Mouse (Mus musculus): Measurements from ENCODE around the gene Hic2. TPM values are rescaled to one million over a fixed set of nuclear protein-coding genes. Genes with fewer than 3 reads are reported as not detected.

Gene Hic2
- polyA plus RNA-seq, 1 experiment from 2014 or later, result 5.2 TPM

GRCm38 (mm10) chr16:17275721-17276120 is 42.3 kb downstream of the Hic2 start, which contains the start of gene Tmem191c:
Gene Tmem191c (plus strand): TSS chr16:17276077.
- Histone ChIP-seq H3K9ac (replicated peaks; ENCODE audit: low read depth, low read length) (peak within 1 kb of the TSS; percentile 42; the same call in 1 of the 2 replicates), H3K4me1 (ENCODE audit: control insufficient read depth, insufficient read depth, low read length) (peaks cover 10% of the 10 kb centered on the region; the same call in 1 of the 2 replicates), H3K4me3 (ENCODE audit: low read depth, low read length) (peak within 1 kb of the TSS; percentile 58), H3K27ac (ENCODE audit: low read length) (0 out of 2 replicates have a peak within 1 kb of the TSS, but pooled peaks have one; percentile 67), H3K27me3 (ENCODE audit: control insufficient read depth, insufficient read depth, low read length) (0 out of 2 replicates have a peak, but pooled peaks cover 8% of the 10 kb centered on the region), H3K36me3 (ENCODE audit: control insufficient read depth, insufficient read depth, low read length) (peaks cover 5% of the 10 kb centered on the region; the same call in 1 of the 2 replicates), H3K9me3 (ENCODE audit: control insufficient read depth, low read depth, low read length) (peaks cover 4% of the 10 kb centered on the region; the same call in 1 of the 2 replicates), H3K4me2 (replicated peaks; ENCODE audit: low read depth, low read length) (peak within 1 kb of the TSS; percentile 95)
- no peak for ATAC-seq (ENCODE audit: insufficient number of reproducible peaks, insufficient read depth, low FRiP score, low read depth)
- WGBS, result 57% methylated on average over 7 of the region's 7 CpGs

- Histone ChIP-seq H3K9ac (replicated peaks; ENCODE audit: low read depth, low read length) (peak overlapping the region; percentile 42; the same call in 1 of the 2 replicates), H3K27me3 (ENCODE audit: control insufficient read depth, insufficient read depth, low read length) (0 out of 2 replicates have a peak, but pooled peaks cover 8% of the 10 kb centered on the region), H3K36me3 (ENCODE audit: control insufficient read depth, insufficient read depth, low read length) (peaks cover 5% of the 10 kb centered on the region; the same call in 1 of the 2 replicates), H3K4me1 (ENCODE audit: control insufficient read depth, insufficient read depth, low read length) (peaks cover 10% of the 10 kb centered on the region; the same call in 1 of the 2 replicates), H3K4me2 (replicated peaks; ENCODE audit: low read depth, low read length) (peak overlapping the region; percentile 95), H3K4me3 (ENCODE audit: low read depth, low read length) (peak overlapping the region; percentile 58), H3K9me3 (ENCODE audit: control insufficient read depth, low read depth, low read length) (no peaks in the 10 kb centered on the region), H3K27ac (ENCODE audit: low read length) (0 out of 2 replicates have a peak overlapping the region, but pooled peaks have one; percentile 67)
- under 1% methylated on average over 62 of the region's 62 CpGs for WGBS
- ATAC-seq (ENCODE audit: insufficient number of reproducible peaks, insufficient read depth, low FRiP score, low read depth), result peak; percentile 88
Observed at GRCm38 (mm10) chr16:17276164-17277151, 43.1 kb downstream of the Hic2 start.

GRCm38 (mm10) chr16:17277342-17278211 is 44.2 kb downstream of the Hic2 start:
- WGBS, result 5% methylated on average over 60 of the region's 61 CpGs
- H3K4me1 ChIP-seq (ENCODE audit: control insufficient read depth, insufficient read depth, low read length), result peaks cover 10% of the 10 kb centered on the region; the same call in 1 of the 2 replicates
- 0 out of 2 replicates have a peak, but pooled peaks cover 8% of the 10 kb centered on the region for H3K27me3 ChIP-seq (ENCODE audit: control insufficient read depth, insufficient read depth, low read length)
- peak overlapping the region; percentile 58 for H3K4me3 ChIP-seq (ENCODE audit: low read depth, low read length)
- H3K9me3 ChIP-seq (ENCODE audit: control insufficient read depth, low read depth, low read length), result no peaks in the 10 kb centered on the region
- H3K36me3 ChIP-seq (ENCODE audit: control insufficient read depth, insufficient read depth, low read length), result peaks cover 10% of the 10 kb centered on the region
- peak overlapping the region; percentile 95 for H3K4me2 ChIP-seq (replicated peaks; ENCODE audit: low read depth, low read length)
- H3K9ac ChIP-seq (replicated peaks; ENCODE audit: low read depth, low read length), result no peak overlapping the region
- H3K27ac ChIP-seq (ENCODE audit: low read length), result no peak overlapping the region
- ATAC-seq (ENCODE audit: insufficient number of reproducible peaks, insufficient read depth, low FRiP score, low read depth), result no peak; the same call in 1 of the 2 replicates

GRCm38 (mm10) chr16:17280471-17280870 is 47.1 kb downstream of the Hic2 start:
- Histone ChIP-seq H3K9me3 (ENCODE audit: control insufficient read depth, low read depth, low read length) (no peaks in the 10 kb centered on the region), H3K9ac (replicated peaks; ENCODE audit: low read depth, low read length) (no peak overlapping the region), H3K27ac (ENCODE audit: low read length) (no peak overlapping the region), H3K36me3 (ENCODE audit: control insufficient read depth, insufficient read depth, low read length) (peaks cover 18% of the 10 kb centered on the region), H3K27me3 (ENCODE audit: control insufficient read depth, insufficient read depth, low read length) (0 out of 2 replicates have a peak, but pooled peaks cover 8% of the 10 kb centered on the region), H3K4me3 (ENCODE audit: low read depth, low read length) (no peak overlapping the region), H3K4me1 (ENCODE audit: control insufficient read depth, insufficient read depth, low read length) (peaks cover 10% of the 10 kb centered on the region; the same call in 1 of the 2 replicates), H3K4me2 (replicated peaks; ENCODE audit: low read depth, low read length) (no peak overlapping the region)
- WGBS, result 89% methylated on average over 11 of the region's 11 CpGs
- ATAC-seq (ENCODE audit: insufficient number of reproducible peaks, insufficient read depth, low FRiP score, low read depth), result no peak

GRCm38 (mm10) chr16:17283151-17283550 is 49.8 kb downstream of the Hic2 start:
- Histone ChIP-seq H3K4me2 (replicated peaks; ENCODE audit: low read depth, low read length) (no peak overlapping the region), H3K9ac (replicated peaks; ENCODE audit: low read depth, low read length) (no peak overlapping the region), H3K36me3 (ENCODE audit: control insufficient read depth, insufficient read depth, low read length) (peaks cover 23% of the 10 kb centered on the region), H3K4me3 (ENCODE audit: low read depth, low read length) (no peak overlapping the region), H3K4me1 (ENCODE audit: control insufficient read depth, insufficient read depth, low read length) (no peaks in the 10 kb centered on the region; the same call in 1 of the 2 replicates), H3K9me3 (ENCODE audit: control insufficient read depth, low read depth, low read length) (no peaks in the 10 kb centered on the region), H3K27ac (ENCODE audit: low read length) (no peak overlapping the region), H3K27me3 (ENCODE audit: control insufficient read depth, insufficient read depth, low read length) (no peaks in the 10 kb centered on the region)
- no peak for ATAC-seq (ENCODE audit: insufficient number of reproducible peaks, insufficient read depth, low FRiP score, low read depth)
- WGBS, result 70% methylated on average over 6 of the region's 6 CpGs

GRCm38 (mm10) chr16:17287103-17287502 is 53.7 kb downstream of the Hic2 start:
- H3K9me3 ChIP-seq (ENCODE audit: control insufficient read depth, low read depth, low read length), result no peaks in the 10 kb centered on the region
- no peak overlapping the region for H3K4me3 ChIP-seq (ENCODE audit: low read depth, low read length)
- 82% methylated on average over 2 of the region's 2 CpGs for WGBS
- no peaks in the 10 kb centered on the region for H3K4me1 ChIP-seq (ENCODE audit: control insufficient read depth, insufficient read depth, low read length)
- no peak overlapping the region for H3K9ac ChIP-seq (replicated peaks; ENCODE audit: low read depth, low read length)
- H3K27ac ChIP-seq (ENCODE audit: low read length), result no peak overlapping the region
- H3K36me3 ChIP-seq (ENCODE audit: control insufficient read depth, insufficient read depth, low read length), result peaks cover 30% of the 10 kb centered on the region
- ATAC-seq (ENCODE audit: insufficient number of reproducible peaks, insufficient read depth, low FRiP score, low read depth), result no peak
- H3K4me2 ChIP-seq (replicated peaks; ENCODE audit: low read depth, low read length), result no peak overlapping the region
- H3K27me3 ChIP-seq (ENCODE audit: control insufficient read depth, insufficient read depth, low read length), result no peaks in the 10 kb centered on the region

- ATAC-seq (ENCODE audit: insufficient number of reproducible peaks, insufficient read depth, low FRiP score, low read depth), result no peak
- Histone ChIP-seq H3K9ac (replicated peaks; ENCODE audit: low read depth, low read length) (no peak overlapping the region), H3K27me3 (ENCODE audit: control insufficient read depth, insufficient read depth, low read length) (no peaks in the 10 kb centered on the region), H3K4me1 (ENCODE audit: control insufficient read depth, insufficient read depth, low read length) (no peaks in the 10 kb centered on the region), H3K27ac (ENCODE audit: low read length) (no peak overlapping the region), H3K4me3 (ENCODE audit: low read depth, low read length) (no peak overlapping the region), H3K4me2 (replicated peaks; ENCODE audit: low read depth, low read length) (no peak overlapping the region), H3K36me3 (ENCODE audit: control insufficient read depth, insufficient read depth, low read length) (peaks cover 36% of the 10 kb centered on the region), H3K9me3 (ENCODE audit: control insufficient read depth, low read depth, low read length) (no peaks in the 10 kb centered on the region)
- WGBS, result 79% methylated on average over 2 of the region's 2 CpGs
Observed at GRCm38 (mm10) chr16:17291016-17291415, 57.6 kb downstream of the Hic2 start.

GRCm38 (mm10) chr16:17292751-17293150 is 59.4 kb downstream of the Hic2 start:
- WGBS, result 2% methylated on average over 2 of the region's 2 CpGs
- H3K27ac ChIP-seq (ENCODE audit: low read length), result no peak overlapping the region
- H3K4me2 ChIP-seq (replicated peaks; ENCODE audit: low read depth, low read length), result no peak overlapping the region
- no peaks in the 10 kb centered on the region for H3K27me3 ChIP-seq (ENCODE audit: control insufficient read depth, insufficient read depth, low read length)
- no peak overlapping the region for H3K4me3 ChIP-seq (ENCODE audit: low read depth, low read length)
- H3K9me3 ChIP-seq (ENCODE audit: control insufficient read depth, low read depth, low read length), result no peaks in the 10 kb centered on the region
- H3K9ac ChIP-seq (replicated peaks; ENCODE audit: low read depth, low read length), result no peak overlapping the region
- H3K36me3 ChIP-seq (ENCODE audit: control insufficient read depth, insufficient read depth, low read length), result peaks cover 46% of the 10 kb centered on the region
- H3K4me1 ChIP-seq (ENCODE audit: control insufficient read depth, insufficient read depth, low read length), result no peaks in the 10 kb centered on the region
- ATAC-seq (ENCODE audit: insufficient number of reproducible peaks, insufficient read depth, low FRiP score, low read depth), result no peak
